11 mouse cellular contexts compared by ENCODE assay signal in genomic region chr11:4216248-4217000, GRCm38 (mm10). TPM values are rescaled to one million over a fixed set of nuclear protein-coding genes. Genes with fewer than 3 reads are reported as not detected.
DNase-seq lines count a peak whose midpoint lies in the region; ATAC-seq and TF ChIP-seq lines count a peak whose summit lies in the region.
"Had no signal": no experiment of that assay in that cellular context is flagged by ENCODE, and none has a peak within 500 bp of the region (broad histone marks: within the 10 kb centered on the region; RNA-seq: fewer than 3 reads in every experiment).

No protein-coding gene starts in this region.

- H3K9me3 ChIP-seq in lung, embryonic 16.5 days (ENCODE audit: control insufficient read depth, low read length): no peaks in the 10 kb centered on the region

- H3K4me2 ChIP-seq in lung, embryonic 16.5 days (ENCODE audit: low read depth, low read length): no peak overlapping the region

- peak overlapping the region; percentile 99 for H3K27ac ChIP-seq in brown adipose tissue, adult 24 weeks (replicated peaks; ENCODE audit: low read depth, low read length)
- H3K27ac ChIP-seq in lung, embryonic 16.5 days (ENCODE audit: low read length): peak overlapping the region; percentile 68
- H3K27ac ChIP-seq in thymus, adult 2 months (ENCODE audit: control insufficient read depth, insufficient read depth, low read length): no peak overlapping the region

- intact Hi-C loops in gastrocnemius, postnatal 36 days (cut with DNase I): loop anchor here (5.0 kb wide), 1 partner anchor 34 kb away; no protein-coding TSS in a partner anchor
- intact Hi-C loops in heart, postnatal 25 days (cut with DNase I): loop anchor here (10.0 kb wide), 1 partner anchor 52 kb away; the partner anchor contains the start of genes Ccdc157 and Sf3a1

- H3K9ac ChIP-seq in lung, embryonic 16.5 days (ENCODE audit: low read length): no peak overlapping the region

- no peak for TF ChIP-seq POLR2A in thymus, adult 2 months (IDR thresholded peaks at IDR 0.05; ENCODE audit: control insufficient read depth, extremely low read depth, insufficient read depth, low read length, poor library complexity)

- H3K36me3 ChIP-seq in lung, embryonic 16.5 days (ENCODE audit: control insufficient read depth, insufficient read depth, low read length): peaks cover 4% of the 10 kb centered on the region; the same call in 1 of the 2 replicates
- H3K36me3 ChIP-seq in thymus, adult 2 months (ENCODE audit: control insufficient read depth, insufficient read depth, low read length): peaks cover 18% of the 10 kb centered on the region; the same call in 1 of the 2 replicates

- H3K4me3 ChIP-seq in brown adipose tissue, adult 24 weeks (ENCODE audit: insufficient read depth, low read depth, low read length): no peak overlapping the region
- H3K4me3 ChIP-seq in lung, embryonic 16.5 days (ENCODE audit: low read length): no peak overlapping the region
- no peak overlapping the region for H3K4me3 ChIP-seq in thymus, adult 2 months (ENCODE audit: control insufficient read depth, insufficient read depth, low read length)

- DNase-seq in gastrocnemius, postnatal 36 days: peak; percentile 38 to 41
- no peak for DNase-seq in gastrocnemius, adult 8-10 months (ENCODE audit: low spot score in 2 of 2)
- peak; percentile 78 for DNase-seq in heart, postnatal 25 days (ENCODE audit: low spot score)
- no peak for DNase-seq in thymus, adult 2 months
- DNase-seq in cerebellum, postnatal 36 days: no peak
- no peak for DNase-seq in cerebellum, adult 11 months

- ATAC-seq in lung, embryonic 16.5 days (ENCODE audit: low read depth): peak; percentile 30; the same call in 1 of the 2 replicates

- peaks cover 14% of the 10 kb centered on the region for H3K4me1 ChIP-seq in brown adipose tissue, adult 24 weeks (ENCODE audit: control insufficient read depth, insufficient read depth, insufficient read length, low read length)
- peaks cover 8% of the 10 kb centered on the region for H3K4me1 ChIP-seq in lung, embryonic 16.5 days (replicated peaks; ENCODE audit: control insufficient read depth, insufficient read depth, low read length)
- H3K4me1 ChIP-seq in thymus, adult 2 months (replicated peaks; ENCODE audit: control insufficient read depth, insufficient read depth, low read length): peaks cover 13% of the 10 kb centered on the region; the same call in 1 of the 2 replicates

- no peak for TF ChIP-seq CTCF in thymus, adult 2 months (IDR thresholded peaks at IDR 0.05; ENCODE audit: borderline replicate concordance, control insufficient read depth, extremely low read depth, insufficient read depth, low read length, poor library complexity)

- no peaks in the 10 kb centered on the region for H3K27me3 ChIP-seq in lung, embryonic 16.5 days (ENCODE audit: control insufficient read depth, insufficient read depth, low read depth, low read length)
- no peaks in the 10 kb centered on the region; the same call in 1 of the 2 replicates for H3K27me3 ChIP-seq in thymus, adult 2 months (ENCODE audit: control insufficient read depth, insufficient read depth, low read length)
- H3K27me3 ChIP-seq: CH12.LX had no signal

- 73% methylated on average over 9 of the region's 9 CpGs for WGBS in lung, embryonic 16.5 days
- whole genome bisulfite sequencing in thymus, adult 2 months: 68% methylated on average over 9 of the region's 9 CpGs

RNA-seq across cellular contexts. Expression of gene Castor1, which starts 1.6 kb away (rescaled TPM):
- total RNA-seq in gastrocnemius, postnatal 36 days (2021): 1 to 10 TPM; 2.2 to 3.0 TPM
- total RNA-seq in gastrocnemius, adult 8-10 months (2022): 1 to 10 TPM in 3 of 4 experiments, under 1 TPM in 1; 0.56 to 2.9 (median 1.8) TPM
- polyA plus RNA-seq in brown adipose tissue, adult 24 weeks (2012; ENCODE audit: insufficient read depth, insufficient read length, missing spikeins): 2.4 and 3.4 TPM in 2 replicates
- 1 to 10 TPM; 3.8 to 7.4 TPM for total RNA-seq in heart, postnatal 25 days (2021)
- polyA plus RNA-seq in lung, embryonic 16.5 days (2015; fragmentation: Nextera tagmentation; extraction: Ambion mirVana): 6.5 and 9.1 TPM in 2 replicates
- polyA plus RNA-seq in thymus, adult 2 months (2012; rRNA removed): 23.3 and 34.5 TPM in 2 replicates

RNA-seq across cellular contexts. Expression of gene Osm, which starts 19.8 kb away (rescaled TPM):
- not detected for total RNA-seq in gastrocnemius, postnatal 36 days (2021)
- not detected for total RNA-seq in gastrocnemius, adult 8-10 months (2022)
- polyA plus RNA-seq in brown adipose tissue, adult 24 weeks (2012; ENCODE audit: insufficient read depth, insufficient read length, missing spikeins): not detected in 2 replicates
- not detected for total RNA-seq in heart, postnatal 25 days (2021)
- polyA plus RNA-seq in lung, embryonic 16.5 days (2015; fragmentation: Nextera tagmentation; extraction: Ambion mirVana): 0.25 and 0.28 TPM in 2 replicates
- polyA plus RNA-seq in thymus, adult 2 months (2012; rRNA removed): 5.3 and 5.8 TPM in 2 replicates
- total RNA-seq: layer of hippocampus, postnatal 14 days had no signal
- polyA plus RNA-seq: neural tube, embryonic 11.5 days had no signal

RNA-seq across cellular contexts. Expression of gene Tbc1d10a, which starts 29.8 kb away (rescaled TPM):
- 1 to 10 TPM; 3.7 to 4.4 TPM for total RNA-seq in gastrocnemius, postnatal 36 days (2021)
- total RNA-seq in gastrocnemius, adult 8-10 months (2022): 1 to 10 TPM; 2.7 to 4.5 (median 3.7) TPM
- polyA plus RNA-seq in brown adipose tissue, adult 24 weeks (2012; ENCODE audit: insufficient read depth, insufficient read length, missing spikeins): 2.4 and 2.9 TPM in 2 replicates
- total RNA-seq in heart, postnatal 25 days (2021): 10 to 100 TPM in 1 of 2 experiments, 1 to 10 TPM in 1; 9.3 to 10.9 TPM
- polyA plus RNA-seq in lung, embryonic 16.5 days (2015; fragmentation: Nextera tagmentation; extraction: Ambion mirVana): 30.5 and 34.3 TPM in 2 replicates
- polyA plus RNA-seq in thymus, adult 2 months (2012; rRNA removed): 98.1 and 112 TPM in 2 replicates

RNA-seq across cellular contexts. Expression of gene Lif, which starts 40.9 kb away (rescaled TPM):
- total RNA-seq in gastrocnemius, postnatal 36 days (2021): under 1 TPM; 0.13 to 0.52 TPM
- total RNA-seq in gastrocnemius, adult 8-10 months (2022): under 1 TPM in 2 of 4 experiments, not detected in 2; 0.19 to 0.22 TPM
- polyA plus RNA-seq in brown adipose tissue, adult 24 weeks (2012; ENCODE audit: insufficient read depth, insufficient read length, missing spikeins): 0.36 TPM in 1 of 2 replicates, not detected in the other
- total RNA-seq in heart, postnatal 25 days (2021): under 1 TPM; 0.17 to 0.55 TPM
- 0.44 and 0.68 TPM in 2 replicates for polyA plus RNA-seq in lung, embryonic 16.5 days (2015; fragmentation: Nextera tagmentation; extraction: Ambion mirVana)
- 1.7 and 2.2 TPM in 2 replicates for polyA plus RNA-seq in thymus, adult 2 months (2012; rRNA removed)
- polyA plus RNA-seq: neural tube, embryonic 11.5 days had no signal

RNA-seq across cellular contexts. Expression of gene Sf3a1, which starts 56.3 kb away (rescaled TPM):
- total RNA-seq in gastrocnemius, postnatal 36 days (2021): 10 to 100 TPM; 16.2 to 17.0 TPM
- 10 to 100 TPM; 11.3 to 15.6 (median 12.2) TPM for total RNA-seq in gastrocnemius, adult 8-10 months (2022)
- 7.3 and 13.4 TPM in 2 replicates for polyA plus RNA-seq in brown adipose tissue, adult 24 weeks (2012; ENCODE audit: insufficient read depth, insufficient read length, missing spikeins)
- 10 to 100 TPM; 40.0 to 43.9 TPM for total RNA-seq in heart, postnatal 25 days (2021)
- polyA plus RNA-seq in lung, embryonic 16.5 days (2015; fragmentation: Nextera tagmentation; extraction: Ambion mirVana): 42.1 and 48.9 TPM in 2 replicates
- polyA plus RNA-seq in thymus, adult 2 months (2012; rRNA removed): 79.9 and 91.6 TPM in 2 replicates

Comparison
In these comparisons a context has a peak if more than half of its experiments do, and no peak if none do; other contexts are left out.
1. DNase-seq: peak in gastrocnemius, postnatal 36 days (2 of 2) and heart, postnatal 25 days (single experiment); none in gastrocnemius, adult 8-10 months (0 of 2), thymus, adult 2 months (single experiment), cerebellum, postnatal 36 days (0 of 2) and cerebellum, adult 11 months (single experiment).